Mouse (Mus musculus): ENCODE data around the gene Znhit1. TPM values are rescaled to one million over a fixed set of nuclear protein-coding genes. Genes with fewer than 3 reads are reported as not detected.

The Znhit1 gene
- 324 and 404 TPM in 2 replicates for polyA plus RNA-seq (2012)

GRCm38 (mm10) chr5:136987934-136988271, at the start of gene Znhit1:
TSS of gene Znhit1 (minus strand) at chr5:136988021.

DNA sequence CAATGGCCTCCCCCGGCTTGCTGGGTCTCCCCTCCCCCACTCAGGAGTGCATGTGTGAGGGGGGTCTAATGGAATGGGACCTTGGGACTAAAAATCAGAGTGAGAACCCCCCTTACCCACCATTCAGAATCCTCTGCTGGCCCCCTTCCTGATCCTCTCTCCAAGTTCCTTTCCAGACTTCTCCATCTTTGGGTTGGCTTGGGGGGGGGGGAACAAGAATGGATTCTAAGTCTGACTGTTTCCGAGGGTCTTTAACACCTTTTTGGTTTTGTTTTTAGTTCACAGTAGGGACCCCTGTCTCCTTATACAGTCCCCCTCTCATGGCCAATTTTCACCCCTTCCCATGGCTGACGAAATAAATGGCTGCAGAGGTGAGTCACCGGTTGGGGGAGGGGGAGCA, 38.3 kb upstream of the Znhit1 start, which contains the start of gene Vgf:
TSS of gene Vgf (plus strand) at position 301 of the 400 bp plus-strand sequence.

DNA sequence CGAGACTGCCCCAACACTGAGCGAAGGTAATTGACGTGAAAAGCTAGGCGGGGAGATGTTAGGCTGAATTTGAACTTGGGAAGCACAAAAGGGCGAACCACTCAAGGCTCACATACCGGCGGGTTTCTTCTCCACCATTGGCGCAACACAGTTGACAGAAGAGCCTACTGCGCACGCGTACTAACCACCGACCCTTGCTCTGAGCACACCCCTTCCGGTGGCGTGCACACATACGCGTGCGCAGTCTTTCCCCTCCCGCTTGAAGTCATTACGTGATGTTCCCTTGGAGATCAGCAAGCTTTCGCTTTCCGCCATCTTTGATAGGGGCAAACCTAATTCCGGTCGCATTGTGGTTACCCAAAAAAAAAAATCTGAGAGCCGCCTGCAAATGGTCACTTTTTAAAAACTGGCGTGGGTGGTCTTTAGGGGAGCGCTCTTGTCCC, 1.1 kb downstream of the Znhit1 start, which contains the start of gene Plod3:
TSS of gene Plod3 (plus strand) at position 325 of the 443 bp plus-strand sequence.

DNA sequence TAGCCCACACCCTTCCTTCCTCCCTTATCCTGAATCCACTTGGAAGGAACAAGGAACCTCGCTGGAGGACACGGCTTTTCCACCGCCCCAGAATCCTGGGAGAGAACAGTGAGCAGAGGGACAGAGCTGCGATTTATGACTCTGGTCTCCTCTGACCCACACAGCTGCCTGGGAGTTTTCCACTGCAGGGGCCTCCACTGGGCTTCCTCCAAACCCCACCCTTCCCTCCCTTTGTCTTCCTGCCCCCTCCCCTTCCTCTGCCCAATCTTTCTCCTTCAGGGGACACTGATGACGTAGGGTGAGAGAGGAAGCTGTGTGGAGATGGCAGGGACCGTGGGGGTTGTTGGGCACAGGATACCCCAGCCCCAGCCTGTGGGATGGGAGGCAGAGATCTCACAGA, 21.5 kb downstream of the Znhit1 start, which contains the start of gene Cldn15:
TSS of gene Cldn15 (plus strand) at position 286 of the 400 bp plus-strand sequence.

GRCm38 (mm10) chr5:136953015-136953414, 34.8 kb downstream of the Znhit1 start, which contains the start of gene Fis1:
TSS of gene Fis1 (plus strand) at chr5:136953275.

Other genes starting within 250 kb of the Znhit1 start
- not detected in 2 replicates for gene Col26a1, start 104.8 kb downstream of the Znhit1 start, polyA plus RNA-seq (2012)
- 8.9 and 12.9 TPM in 2 replicates for gene Ift22, start 79.9 kb downstream of the Znhit1 start, polyA plus RNA-seq (2012)
- gene Fis1, start 34.7 kb downstream of the Znhit1 start, polyA plus RNA-seq (2012) = 533 and 693 TPM in 2 replicates
- 33.9 and 56.2 TPM in 2 replicates for gene Cldn15, start 21.4 kb downstream of the Znhit1 start, polyA plus RNA-seq (2012)
- 152 and 221 TPM in 2 replicates for gene Plod3, start 1.0 kb downstream of the Znhit1 start, polyA plus RNA-seq (2012)
- gene Vgf, start 38.4 kb upstream of the Znhit1 start, polyA plus RNA-seq (2012) = 1.00 and 1.6 TPM in 2 replicates
- gene Ap1s1, start 58.1 kb upstream of the Znhit1 start, polyA plus RNA-seq (2012) = 100 and 113 TPM in 2 replicates
- gene Serpine1, start 84.2 kb upstream of the Znhit1 start, polyA plus RNA-seq (2012) = 0.35 and 0.64 TPM in 2 replicates
- gene Trim56, start 128.2 kb upstream of the Znhit1 start, polyA plus RNA-seq (2012) = 13.5 and 14.7 TPM in 2 replicates
- gene Muc3, start 161.3 kb upstream of the Znhit1 start, polyA plus RNA-seq (2012) = not detected in 2 replicates
- 0.18 and 0.41 TPM in 2 replicates for gene Muc3a, start 224.4 kb upstream of the Znhit1 start, polyA plus RNA-seq (2012)

Measured in megakaryocyte-erythroid progenitor cell, adult 5 weeks (primary cell).